Mouse (Mus musculus) ovary, postnatal 14 days (tissue): ENCODE results near the gene Rap1gds1.

ENCODE experiments used
- DNase-seq: peaks from one replicate; pipeline ENCODE4 v3.0.0; 2022; ENCODE audit warnings: low spot score

The Rap1gds1 gene

DNA sequence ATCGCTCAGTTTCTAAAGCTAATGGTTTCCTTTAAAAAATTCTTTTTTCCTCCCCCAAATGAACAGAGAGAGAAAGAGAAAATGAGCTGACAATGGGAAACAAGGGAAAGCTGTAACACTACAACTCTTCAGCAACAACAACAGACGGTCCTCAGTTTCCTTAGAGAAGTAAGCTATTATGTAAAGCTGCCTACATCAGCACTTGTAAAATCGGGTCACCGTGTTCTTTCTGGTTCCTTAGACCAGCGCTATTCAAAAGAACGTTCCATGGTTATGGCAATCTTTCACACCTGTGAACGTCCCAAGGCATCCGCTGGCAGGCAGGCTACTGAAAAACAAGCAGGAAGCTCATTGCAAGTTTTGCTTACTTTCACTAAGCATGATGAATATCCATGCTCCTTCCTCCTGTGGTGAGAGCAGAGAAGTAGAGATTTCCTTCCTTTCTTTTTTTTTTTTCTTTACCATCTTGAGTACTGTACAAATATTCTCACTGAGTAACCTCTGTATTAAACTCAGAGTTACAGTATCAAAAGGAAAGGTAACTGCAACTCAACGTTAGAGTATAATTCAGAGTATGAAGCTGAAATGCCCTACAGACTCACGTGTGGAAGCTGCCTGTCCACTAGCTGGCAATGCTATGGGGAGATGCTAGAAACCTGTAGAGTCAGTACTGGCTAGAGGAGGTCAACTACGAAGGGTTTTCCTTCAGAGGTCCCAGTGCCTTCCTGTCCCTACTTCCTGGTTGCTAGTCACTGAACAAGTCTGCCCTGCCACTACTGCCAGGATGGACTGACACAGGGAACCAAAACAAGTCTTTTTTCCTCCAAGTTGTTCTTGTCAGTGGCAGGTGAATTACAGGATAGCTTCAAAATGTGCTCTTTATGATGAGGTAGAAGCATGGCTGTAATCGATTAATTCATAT is 26.0 kb downstream of the Rap1gds1 start:
- no peak for DNase-seq

DNA sequence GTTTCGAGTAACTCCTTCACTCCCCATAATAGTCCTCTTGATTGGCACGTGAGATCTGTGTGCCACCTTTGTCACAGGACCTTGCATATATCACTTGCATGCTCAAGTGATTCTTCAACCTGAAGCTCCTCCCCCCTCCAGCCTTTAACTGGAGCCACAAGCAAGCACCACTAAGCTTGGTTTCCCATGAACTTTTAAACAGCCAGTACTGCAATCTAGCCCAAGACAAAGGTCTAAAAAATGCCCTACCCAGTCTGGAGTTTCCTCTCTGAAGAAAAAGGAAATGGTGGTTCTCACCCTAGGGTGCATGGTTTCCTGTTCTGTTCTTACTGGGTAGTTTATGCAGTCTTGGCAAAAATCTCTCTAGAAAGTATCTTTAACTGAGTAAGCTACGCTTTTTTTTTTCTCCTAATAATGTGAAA is 32.6 kb downstream of the Rap1gds1 start:
- no peak for DNase-seq

DNA sequence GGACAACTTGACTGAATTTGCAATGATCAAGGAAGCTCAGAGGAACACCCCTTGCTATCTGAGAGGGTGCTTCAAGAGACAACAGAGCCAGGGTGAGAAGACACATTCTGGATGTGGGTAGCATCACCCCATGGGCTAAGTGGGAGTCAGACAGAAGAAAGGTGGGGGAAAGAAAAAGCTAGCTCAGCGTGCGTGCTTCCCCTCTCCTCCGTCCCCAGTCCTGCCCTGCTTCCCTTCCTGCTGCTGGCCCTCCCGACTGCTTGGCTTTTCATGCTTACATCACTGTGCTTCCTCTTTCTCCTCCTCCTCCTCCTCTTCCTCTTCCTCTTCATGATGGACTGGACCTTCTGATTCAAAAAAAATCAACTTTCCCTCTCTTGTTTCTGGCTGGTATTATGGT is 33.1 kb downstream of the Rap1gds1 start:
- DNase-seq, result no peak

DNA sequence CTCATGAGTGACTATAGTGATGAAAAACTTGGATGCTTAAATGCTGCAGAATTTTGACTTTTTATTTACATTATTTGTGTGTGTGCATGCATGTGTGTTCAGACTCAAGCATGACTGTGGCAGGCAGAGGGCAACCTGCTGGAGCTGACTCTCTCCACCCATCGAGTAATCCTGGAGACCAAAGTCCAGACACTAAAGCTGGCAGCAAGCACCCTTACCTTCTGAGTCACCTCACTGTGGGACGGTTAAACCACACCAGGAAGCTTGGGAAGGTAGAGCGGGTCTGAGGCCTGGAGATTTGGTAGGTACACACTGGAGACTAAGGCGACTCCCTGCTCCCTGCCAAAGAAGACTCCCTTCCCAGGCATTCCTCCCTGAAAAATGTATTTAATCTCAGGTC is 38.0 kb downstream of the Rap1gds1 start:
- DNase-seq, result no peak

DNA sequence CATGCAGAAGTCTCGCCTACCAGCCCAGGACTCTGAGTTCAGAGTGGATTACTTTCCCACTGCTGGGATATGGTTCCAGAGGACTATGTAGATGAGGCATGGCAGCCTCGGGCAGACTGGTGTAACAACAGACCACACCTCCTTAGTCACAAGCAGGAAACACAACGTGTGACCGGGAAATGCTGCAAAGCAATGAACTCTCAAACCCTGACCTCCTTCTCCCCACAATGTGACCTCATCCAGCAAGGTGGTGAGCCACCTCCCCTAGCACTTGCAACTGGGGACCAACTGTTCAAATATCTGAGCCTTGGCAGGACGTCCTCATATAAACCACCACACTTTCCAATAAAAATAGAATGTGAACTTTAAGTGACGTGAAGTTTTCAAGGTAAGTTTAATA is 41.8 kb downstream of the Rap1gds1 start:
- no peak for DNase-seq

DNA sequence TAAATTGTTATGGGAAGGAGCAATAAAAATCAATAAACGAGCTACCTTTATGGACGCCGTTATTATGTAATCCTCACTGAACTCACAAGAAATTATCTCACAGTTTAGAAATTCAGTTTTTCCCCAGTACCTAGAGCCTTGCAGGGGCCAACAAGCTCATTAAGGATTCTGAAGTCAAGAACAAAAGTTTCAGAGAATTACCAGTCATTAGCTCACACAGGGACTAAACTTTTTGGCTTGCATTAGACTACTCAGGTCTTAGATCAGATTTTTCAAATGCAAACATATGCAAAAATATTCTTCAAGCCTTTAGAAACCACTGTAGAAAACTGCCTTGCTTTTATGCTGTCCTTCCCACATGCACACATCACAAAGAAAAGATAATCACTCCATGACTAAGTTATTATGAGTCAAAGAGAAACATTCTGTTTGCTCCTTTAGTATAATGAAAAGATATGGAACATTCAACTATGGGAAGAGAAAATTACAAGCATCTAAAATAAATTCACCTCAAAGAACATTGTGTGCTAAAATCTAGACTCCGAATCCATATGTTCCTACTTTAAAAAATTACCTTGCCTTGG is 44.3 kb downstream of the Rap1gds1 start:
- DNase-seq, result no peak

DNA sequence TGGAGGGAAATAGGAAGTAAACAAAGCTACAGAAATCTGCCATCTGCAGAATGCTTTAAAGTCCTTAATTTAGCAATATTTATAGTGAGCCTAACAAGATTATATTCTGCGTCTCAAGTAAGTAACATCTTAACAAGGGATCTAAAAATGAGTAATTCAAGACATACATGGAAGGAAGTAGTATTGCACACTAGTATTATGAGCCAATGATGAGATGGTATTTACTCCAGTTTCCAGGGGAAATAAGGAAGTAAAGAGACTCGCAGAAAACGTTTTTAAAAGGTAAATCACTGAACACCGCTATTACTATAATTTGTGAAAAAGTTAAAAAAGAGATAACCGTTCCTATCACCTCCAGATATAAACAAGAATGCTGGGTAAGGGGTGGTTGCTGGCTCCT is 49.9 kb downstream of the Rap1gds1 start:
- no peak for DNase-seq

DNA sequence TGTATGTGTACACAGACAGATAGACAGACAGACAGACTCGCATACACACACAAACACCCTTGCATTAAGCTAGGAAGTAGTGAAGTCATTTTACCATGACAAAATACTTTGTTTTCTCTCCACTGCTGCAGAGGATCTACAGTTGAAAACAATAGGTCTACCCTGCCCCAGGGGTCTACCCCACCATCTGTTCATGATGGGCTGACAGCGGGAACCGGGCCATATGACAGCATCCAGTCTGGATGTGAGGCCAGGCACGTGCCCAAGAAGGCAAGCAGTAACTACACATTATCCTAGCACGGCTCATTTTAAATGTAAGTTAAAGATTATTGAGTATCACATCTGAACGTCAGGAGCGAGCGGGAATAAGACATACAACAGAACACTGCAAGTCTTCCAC is 51.4 kb downstream of the Rap1gds1 start:
- no peak for DNase-seq

DNA sequence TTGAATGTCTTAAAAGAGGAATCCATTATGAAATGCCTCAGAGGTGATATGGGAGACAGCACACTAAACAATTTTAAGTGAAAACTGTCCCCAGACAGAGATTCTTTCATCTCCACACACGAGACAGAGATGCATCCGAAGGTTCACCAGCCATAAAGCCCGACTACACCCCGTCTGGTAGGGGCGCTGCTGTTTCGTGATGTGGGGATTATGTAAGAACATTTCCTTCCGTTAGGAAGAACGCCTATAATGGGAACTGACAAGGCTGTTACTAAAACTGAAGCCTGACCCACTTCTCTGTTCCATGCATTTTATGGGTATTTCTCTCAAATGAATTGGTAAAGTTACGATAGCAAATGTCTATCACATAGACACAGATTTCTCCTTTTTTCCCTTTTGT is 62.6 kb downstream of the Rap1gds1 start:
- DNase-seq, result no peak

DNA sequence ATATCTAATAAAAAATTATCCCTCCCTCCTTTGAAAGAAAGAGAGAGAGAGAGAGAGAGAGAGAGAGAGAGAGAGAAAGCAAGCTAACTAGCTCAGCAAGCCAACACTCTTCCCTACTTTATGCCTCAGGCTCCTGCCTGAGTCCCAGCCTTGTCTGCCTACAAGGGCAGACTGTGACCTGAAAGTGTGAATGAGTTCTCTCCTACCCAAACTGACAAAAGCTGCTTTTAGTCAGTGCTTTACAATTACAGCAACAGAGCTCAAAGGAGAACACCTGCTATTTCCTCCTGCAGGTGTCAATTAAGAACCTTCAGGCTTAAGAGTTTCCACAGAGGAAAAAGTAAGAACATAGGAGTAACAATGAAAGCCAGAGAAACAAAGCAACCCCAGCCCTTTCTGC is 69.3 kb downstream of the Rap1gds1 start:
- no peak for DNase-seq

DNA sequence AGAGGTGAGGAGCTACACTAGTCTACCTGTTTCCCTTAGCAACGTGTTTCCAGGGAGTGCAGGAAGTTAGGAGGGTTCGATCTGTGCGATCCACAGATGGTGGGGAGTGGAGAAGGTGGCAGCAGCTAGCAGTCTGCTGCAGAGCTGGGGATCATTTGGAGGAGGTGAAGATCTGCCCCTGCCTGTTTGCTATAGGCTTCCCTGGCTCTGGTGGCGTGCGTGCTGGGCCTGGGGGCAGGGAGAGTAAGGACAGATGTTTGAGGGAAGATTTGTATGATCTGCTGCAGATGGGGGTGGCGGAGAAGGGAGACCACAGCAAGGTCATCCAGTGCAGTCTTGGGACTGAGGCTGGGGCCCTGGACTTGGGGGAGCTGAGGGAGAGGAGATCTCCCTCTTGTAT is 72.2 kb downstream of the Rap1gds1 start:
- DNase-seq, result no peak

DNA sequence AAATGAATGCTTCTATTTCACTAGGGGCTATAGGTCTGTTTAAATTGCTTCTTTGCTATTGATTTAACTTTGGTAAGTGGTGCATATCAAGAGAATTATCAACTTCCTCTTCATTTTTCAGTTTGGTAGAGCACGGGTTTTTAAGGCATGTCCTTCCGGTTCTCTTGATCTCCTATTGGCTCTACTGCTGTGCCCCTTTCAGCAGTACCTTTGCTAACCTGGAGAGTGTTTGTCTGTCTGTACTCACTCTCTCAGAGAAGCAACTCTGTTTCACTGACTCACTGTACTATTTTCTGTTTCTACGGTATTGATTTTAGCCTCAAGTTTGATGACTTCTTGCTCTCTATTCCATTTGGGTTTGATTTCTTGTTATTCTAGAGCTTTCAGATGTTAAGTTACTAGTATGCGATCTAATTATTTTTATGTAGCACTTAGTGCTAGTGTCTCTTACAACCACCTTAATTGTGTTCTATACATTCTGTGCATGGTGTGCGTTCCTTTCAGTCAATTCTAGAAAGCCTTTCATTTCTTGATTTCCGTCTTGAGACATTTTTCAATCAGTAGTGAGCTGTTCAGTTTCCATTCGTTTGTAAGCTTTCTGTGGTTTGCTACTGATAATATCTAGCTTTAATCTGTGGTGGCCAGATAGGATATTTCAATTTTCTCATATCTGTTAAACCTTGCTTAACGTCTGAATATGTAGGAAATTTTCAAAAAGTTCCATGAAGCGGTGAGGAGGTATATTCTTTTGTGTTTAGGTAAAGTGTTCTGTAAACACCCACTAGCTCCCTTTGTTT is 74.7 kb downstream of the Rap1gds1 start:
- DNase-seq, result no peak

DNA sequence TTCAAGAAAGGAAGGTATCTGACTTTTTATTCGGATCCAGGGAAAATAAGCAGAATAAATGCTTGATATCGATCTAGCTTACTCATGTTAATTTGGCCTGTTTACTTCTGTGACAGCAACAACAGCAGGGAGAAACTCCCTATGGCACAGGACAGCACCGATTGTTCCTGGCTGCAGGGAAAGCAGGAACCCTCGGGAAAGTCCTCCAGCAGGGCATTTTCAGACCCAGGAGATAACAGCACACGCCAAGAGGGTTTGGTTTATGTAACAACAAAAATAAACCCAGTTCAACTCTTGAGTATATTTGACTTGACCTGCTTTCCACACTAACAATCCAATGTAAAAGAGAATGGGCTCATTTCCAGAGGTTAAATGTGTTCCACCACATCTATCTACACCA is 81.5 kb downstream of the Rap1gds1 start:
- no peak for DNase-seq

DNA sequence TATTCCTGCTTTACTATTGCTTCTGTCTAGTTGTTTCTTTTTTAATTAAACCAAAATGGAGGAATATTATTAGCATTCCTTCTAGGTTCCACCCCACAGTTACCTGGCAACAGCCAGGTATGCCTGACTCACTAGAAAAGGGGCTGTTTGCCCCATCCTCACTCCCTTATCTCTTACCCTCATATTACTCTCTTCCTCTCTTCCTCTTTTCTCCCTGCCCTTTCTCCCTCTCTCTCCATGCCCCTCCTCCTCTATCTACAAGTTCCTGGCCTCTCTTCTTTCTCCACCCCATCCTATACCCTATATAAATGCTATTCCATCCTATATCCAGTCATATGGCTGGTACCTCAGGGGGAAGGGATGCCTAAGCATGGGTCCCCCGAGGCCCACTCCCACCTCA is 83.6 kb downstream of the Rap1gds1 start:
- no peak for DNase-seq

DNA sequence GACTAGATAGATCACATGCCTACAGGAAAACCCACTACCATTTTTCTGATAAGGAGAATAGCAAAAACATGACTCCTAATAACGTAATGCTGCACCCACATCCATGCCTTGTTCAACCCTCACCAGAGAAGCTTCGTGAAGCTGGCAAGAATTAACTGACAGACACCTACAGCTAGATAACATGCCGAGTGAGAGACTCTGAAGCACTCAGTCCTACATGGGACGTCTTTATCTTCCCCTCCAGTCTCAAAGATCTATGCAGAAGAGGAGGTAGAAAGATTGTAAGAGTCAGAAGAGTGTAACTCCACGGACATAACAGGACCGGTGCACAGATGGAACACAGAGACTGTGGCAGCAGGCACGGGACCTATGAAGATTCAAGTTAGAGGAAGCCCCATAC is 85.9 kb downstream of the Rap1gds1 start:
- no peak for DNase-seq

DNA sequence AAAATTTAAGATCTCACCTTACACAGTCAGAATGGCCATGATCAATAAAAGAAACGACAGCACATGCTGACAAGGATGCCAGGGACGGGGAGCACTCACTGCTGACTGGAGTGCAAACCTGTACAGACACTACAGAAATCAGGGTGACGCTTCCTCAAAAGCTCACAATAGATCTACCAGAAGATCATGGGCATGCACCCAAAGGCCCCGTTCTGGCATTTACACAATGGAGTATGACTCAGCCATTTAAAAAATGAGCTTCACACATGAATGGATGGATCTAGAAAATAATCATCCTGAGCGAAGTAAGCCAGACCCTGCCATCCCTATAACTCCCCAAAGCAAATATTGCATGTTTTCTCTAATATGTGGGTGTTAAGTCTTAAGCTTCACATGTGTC is 87.0 kb downstream of the Rap1gds1 start:
- no peak for DNase-seq

DNA sequence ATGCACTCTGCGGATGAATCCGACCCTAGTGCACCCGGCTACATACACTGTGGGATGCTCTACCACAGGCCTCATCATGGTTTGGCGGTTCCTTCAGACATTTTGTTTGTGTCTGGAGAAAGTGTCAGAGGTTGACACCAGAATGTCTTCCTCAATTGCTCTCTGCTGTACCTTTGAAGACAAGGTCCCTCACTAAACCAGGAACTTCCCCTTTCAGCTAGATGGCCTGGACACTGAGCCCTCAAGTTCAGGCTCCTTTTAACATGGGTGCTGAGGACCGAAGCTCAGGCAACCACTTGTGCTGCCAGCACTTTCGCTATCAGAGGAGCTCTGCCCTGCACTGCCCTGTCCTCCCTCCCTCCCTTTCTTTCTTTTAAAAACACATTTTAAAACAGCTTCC is 92.8 kb downstream of the Rap1gds1 start:
- DNase-seq, result no peak

DNA sequence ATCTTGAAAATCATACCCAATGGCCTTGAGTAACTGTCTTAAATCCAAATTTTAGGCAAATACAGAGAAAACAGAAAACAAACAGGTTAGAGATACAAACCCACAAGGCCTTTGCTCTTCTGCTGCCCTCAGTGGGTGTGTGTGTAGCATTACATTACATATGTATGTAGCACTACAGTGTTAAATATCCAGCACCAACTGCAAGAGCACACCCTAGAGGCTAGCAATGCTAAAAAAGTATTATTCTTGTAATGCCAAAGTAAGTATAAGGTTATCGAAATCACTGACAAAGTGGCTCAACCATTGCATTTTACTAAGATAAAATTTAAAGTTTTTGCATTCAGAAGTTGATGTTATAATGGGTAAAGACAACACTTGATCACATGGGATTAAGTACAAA is 97.6 kb downstream of the Rap1gds1 start:
- DNase-seq, result no peak

DNA sequence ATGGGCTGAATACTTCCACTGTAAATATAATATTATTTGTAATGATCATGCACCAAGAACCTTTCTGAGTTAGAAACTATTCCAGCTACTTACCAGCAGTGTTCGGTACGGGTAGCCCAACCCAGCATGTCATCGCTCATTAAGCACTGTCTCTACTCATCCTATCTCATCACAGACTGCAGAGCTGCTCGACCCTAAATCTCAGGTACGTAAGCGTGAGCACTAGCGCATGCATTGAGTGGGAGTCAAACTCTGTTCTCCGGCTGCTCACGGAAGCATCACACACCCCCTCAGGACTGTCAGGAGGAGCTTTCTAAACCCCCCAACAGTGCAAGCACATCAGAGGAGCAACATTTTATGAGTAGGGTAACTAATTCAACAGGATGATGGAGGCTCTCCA is 107.4 kb downstream of the Rap1gds1 start:
- DNase-seq, result no peak

DNA sequence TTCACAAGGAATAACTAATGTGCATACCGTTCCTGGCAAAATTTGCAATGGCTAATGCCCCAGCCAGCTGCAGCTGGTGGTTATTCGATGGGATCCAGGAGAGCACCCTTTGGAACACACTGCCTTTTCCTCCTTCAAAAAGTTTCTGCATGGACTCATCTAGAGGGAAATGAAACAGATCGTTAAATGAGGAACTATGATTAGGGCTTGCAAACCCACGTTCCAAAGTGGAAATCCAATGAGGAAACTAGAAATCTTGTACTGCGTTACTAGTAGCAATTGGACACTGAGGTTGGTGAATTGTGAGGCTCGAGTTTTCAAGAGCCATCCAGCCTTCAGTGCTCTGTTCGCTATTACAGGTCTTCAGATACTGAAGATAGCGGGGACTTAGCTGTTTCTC is 116.5 kb downstream of the Rap1gds1 start:
- DNase-seq, result no peak

DNA sequence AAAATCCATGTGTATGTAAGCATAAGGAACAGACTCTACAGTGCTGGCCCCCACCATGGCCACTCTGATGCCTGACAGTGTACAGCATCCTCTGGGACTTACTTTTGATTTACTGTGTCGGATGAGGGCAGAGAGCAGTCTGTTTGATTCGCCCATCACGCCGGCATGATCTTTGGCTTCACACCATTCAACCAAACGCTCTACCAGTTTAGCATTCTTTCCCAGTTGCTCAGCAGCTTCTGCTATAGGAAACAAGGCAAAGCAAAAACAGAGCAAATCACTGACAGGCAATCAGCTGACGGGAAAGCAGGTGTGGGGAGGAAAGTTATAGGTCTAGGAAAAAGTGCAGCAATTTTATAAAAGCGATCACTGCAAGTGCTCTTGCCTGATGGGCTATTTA is 119.8 kb downstream of the Rap1gds1 start:
- no peak for DNase-seq

DNA sequence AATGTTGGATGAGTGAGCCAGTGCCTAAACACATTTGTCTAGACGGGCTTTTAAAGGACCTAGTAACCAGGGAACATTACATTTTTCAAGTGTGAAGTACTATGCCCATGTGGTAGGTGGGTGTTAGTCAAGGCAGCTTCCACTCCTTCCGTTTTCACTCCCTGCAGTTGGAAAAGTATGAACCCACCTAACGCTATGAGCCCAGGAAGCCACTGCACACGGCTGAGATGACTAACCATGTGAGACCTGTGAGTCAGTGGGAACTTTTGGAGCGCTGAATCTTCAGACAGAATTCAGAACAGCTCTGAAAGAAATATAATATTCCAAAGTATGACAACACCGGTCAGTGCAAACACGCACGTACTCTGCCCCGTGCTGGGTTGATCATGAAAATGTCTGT is 125.9 kb downstream of the Rap1gds1 start:
- DNase-seq, result no peak

DNA sequence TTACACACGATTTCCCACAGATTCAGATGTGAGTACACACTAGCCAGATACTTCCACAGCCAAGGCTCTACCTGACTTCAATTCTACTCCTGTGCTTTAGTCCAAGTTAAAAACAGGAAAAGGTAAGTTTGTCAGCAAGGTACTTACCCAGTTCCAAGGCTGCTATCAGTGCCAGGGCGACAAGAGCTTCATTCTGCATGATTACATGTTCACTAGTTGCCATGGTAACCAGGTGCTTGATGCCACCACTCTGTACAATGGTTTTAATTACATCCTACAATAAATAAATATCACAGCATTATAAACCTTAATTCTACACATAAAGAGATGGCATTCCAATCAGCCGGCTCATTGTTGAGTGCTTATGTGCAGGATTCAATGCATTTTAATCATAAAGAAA is 129.5 kb downstream of the Rap1gds1 start:
- DNase-seq, result no peak
